ENCODE assay signal across 23 mouse cellular contexts in genomic region chr17:7625746-7626145, GRCm38 (mm10).
DNase-seq lines count a peak whose midpoint lies in the region; ATAC-seq lines count a peak whose summit lies in the region.
"Had no signal": no experiment of that assay in that cellular context is flagged by ENCODE, and none has a peak within 500 bp of the region (broad histone marks: within the 10 kb centered on the region; RNA-seq: fewer than 3 reads in every experiment).

No protein-coding gene starts in this region.

- no peak for ATAC-seq in embryonic facial prominence, embryonic 14.5 days (ENCODE audit: low read depth)
- ATAC-seq: forebrain, embryonic 14.5 days; midbrain, embryonic 15.5 days; Patski had no signal

- H3K9ac ChIP-seq in embryonic facial prominence, embryonic 14.5 days (ENCODE audit: low read depth, low read length) = no peak overlapping the region
- H3K9ac ChIP-seq: embryonic facial prominence, embryonic 13.5 days; hindbrain, embryonic 13.5 days; midbrain, embryonic 15.5 days; neural tube, embryonic 12.5 days had no signal

- intact Hi-C loops in gastrocnemius, postnatal 36 days (cut with DNase I) = no loop called here

- peaks cover 9% of the 10 kb centered on the region; the same call in 1 of the 2 replicates for H3K9me3 ChIP-seq in embryonic facial prominence, embryonic 14.5 days (ENCODE audit: control insufficient read depth, low read length)
- no peaks in the 10 kb centered on the region for H3K9me3 ChIP-seq in embryonic facial prominence, embryonic 10.5 days
- H3K9me3 ChIP-seq in heart, embryonic 10.5 days = no peaks in the 10 kb centered on the region
- H3K9me3 ChIP-seq: embryonic facial prominence, embryonic 13.5 days; midbrain, embryonic 15.5 days; neural tube, embryonic 12.5 days had no signal

- H3K36me3 ChIP-seq in embryonic facial prominence, embryonic 14.5 days (ENCODE audit: control insufficient read depth, insufficient read depth, low read length) = no peaks in the 10 kb centered on the region
- H3K36me3 ChIP-seq in embryonic facial prominence, embryonic 10.5 days (replicated peaks) = no peaks in the 10 kb centered on the region
- no peaks in the 10 kb centered on the region for H3K36me3 ChIP-seq in heart, embryonic 10.5 days
- H3K36me3 ChIP-seq: embryonic facial prominence, embryonic 13.5 days; hindbrain, embryonic 13.5 days; midbrain, embryonic 15.5 days; neural tube, embryonic 12.5 days had no signal

- H3K27me3 ChIP-seq in embryonic facial prominence, embryonic 14.5 days (replicated peaks; ENCODE audit: control insufficient read depth, insufficient read depth, low read length) = no peaks in the 10 kb centered on the region
- H3K27me3 ChIP-seq in embryonic facial prominence, embryonic 10.5 days (replicated peaks; ENCODE audit: low read depth, poor library complexity, severe bottlenecking) = no peaks in the 10 kb centered on the region
- no peaks in the 10 kb centered on the region for H3K27me3 ChIP-seq in heart, embryonic 10.5 days (ENCODE audit: insufficient read depth, poor library complexity, severe bottlenecking)
- H3K27me3 ChIP-seq: embryonic facial prominence, embryonic 13.5 days; hindbrain, embryonic 13.5 days; midbrain, embryonic 15.5 days; neural tube, embryonic 12.5 days; Patski had no signal

- H3K4me1 ChIP-seq in embryonic facial prominence, embryonic 14.5 days (ENCODE audit: control insufficient read depth, insufficient read depth, low read length) = no peaks in the 10 kb centered on the region
- H3K4me1 ChIP-seq in embryonic facial prominence, embryonic 10.5 days = no peaks in the 10 kb centered on the region
- no peaks in the 10 kb centered on the region for H3K4me1 ChIP-seq in heart, embryonic 10.5 days
- H3K4me1 ChIP-seq: embryonic facial prominence, embryonic 13.5 days; hindbrain, embryonic 13.5 days; midbrain, embryonic 15.5 days; neural tube, embryonic 12.5 days had no signal

- no peak overlapping the region for H3K4me2 ChIP-seq in embryonic facial prominence, embryonic 14.5 days (ENCODE audit: low read depth, low read length)
- H3K4me2 ChIP-seq: embryonic facial prominence, embryonic 13.5 days; hindbrain, embryonic 13.5 days; midbrain, embryonic 15.5 days; neural tube, embryonic 12.5 days had no signal

- H3K27ac ChIP-seq in embryonic facial prominence, embryonic 14.5 days (replicated peaks; ENCODE audit: low read depth, low read length) = no peak overlapping the region
- no peak overlapping the region for H3K27ac ChIP-seq in embryonic facial prominence, embryonic 10.5 days (replicated peaks)
- no peak overlapping the region for H3K27ac ChIP-seq in heart, embryonic 10.5 days
- H3K27ac ChIP-seq: embryonic facial prominence, embryonic 13.5 days; hindbrain, embryonic 13.5 days; macrophage; midbrain, embryonic 15.5 days; neural tube, embryonic 12.5 days had no signal

- WGBS in embryonic facial prominence, embryonic 14.5 days = 74% methylated on average over 3 of the region's 3 CpGs
- 82% methylated on average over 3 of the region's 3 CpGs for WGBS in embryonic facial prominence, embryonic 10.5 days
- WGBS in heart, embryonic 10.5 days = 74% methylated on average over 3 of the region's 3 CpGs

- DNase-seq in embryonic facial prominence, embryonic 14.5 days (ENCODE audit: low spot score) = peak; percentile 38
- no peak for DNase-seq in embryonic facial prominence, embryonic 10.5 days (ENCODE audit: low spot score)
- DNase-seq in heart, adult 8-10 months (ENCODE audit: low spot score) = peak; percentile 26
- DNase-seq in heart, embryonic 10.5 days (ENCODE audit: low spot score) = no peak
- peak; percentile 40 to 57 for DNase-seq in gastrocnemius, postnatal 36 days
- DNase-seq in skeletal muscle tissue, adult 2 months (ENCODE audit: low read depth, low spot score) = peak; percentile 68
- no peak for DNase-seq in liver
- no peak for DNase-seq in spleen, postnatal 36 days (ENCODE audit: low spot score in 2 of 2)
- DNase-seq: cerebellum, adult 18-20 months; cerebellum, postnatal 25 days; kidney, adult 11 months; kidney, postnatal 4 days; layer of hippocampus, adult 9-11 months; retina, postnatal 1 day; right cerebral cortex, postnatal 25 days; thymus, postnatal 36 days had no signal

- no peak overlapping the region for H3K4me3 ChIP-seq in embryonic facial prominence, embryonic 14.5 days (ENCODE audit: low read depth, low read length)
- no peak overlapping the region for H3K4me3 ChIP-seq in embryonic facial prominence, embryonic 10.5 days
- H3K4me3 ChIP-seq in heart, embryonic 10.5 days = no peak overlapping the region
- H3K4me3 ChIP-seq: embryonic facial prominence, embryonic 13.5 days; hindbrain, embryonic 13.5 days; midbrain, embryonic 15.5 days; neural tube, embryonic 12.5 days had no signal

Comparison
In these comparisons a context has a peak if more than half of its experiments do, and no peak if none do; other contexts are left out.
1. DNase-seq: peak in embryonic facial prominence, embryonic 14.5 days (single experiment), heart, adult 8-10 months (single experiment), gastrocnemius, postnatal 36 days (2 of 2) and skeletal muscle tissue, adult 2 months (single experiment); none in embryonic facial prominence, embryonic 10.5 days (single experiment), heart, embryonic 10.5 days (single experiment), liver (single experiment) and spleen, postnatal 36 days (0 of 2).